Mouse (Mus musculus): ENCODE data around the gene Nav2. TPM values are rescaled to one million over a fixed set of nuclear protein-coding genes. Genes with fewer than 3 reads are reported as not detected.

Nav2 gene
- 28.4 TPM for polyA plus RNA-seq (2017; shearing (Covaris generic))

DNA sequence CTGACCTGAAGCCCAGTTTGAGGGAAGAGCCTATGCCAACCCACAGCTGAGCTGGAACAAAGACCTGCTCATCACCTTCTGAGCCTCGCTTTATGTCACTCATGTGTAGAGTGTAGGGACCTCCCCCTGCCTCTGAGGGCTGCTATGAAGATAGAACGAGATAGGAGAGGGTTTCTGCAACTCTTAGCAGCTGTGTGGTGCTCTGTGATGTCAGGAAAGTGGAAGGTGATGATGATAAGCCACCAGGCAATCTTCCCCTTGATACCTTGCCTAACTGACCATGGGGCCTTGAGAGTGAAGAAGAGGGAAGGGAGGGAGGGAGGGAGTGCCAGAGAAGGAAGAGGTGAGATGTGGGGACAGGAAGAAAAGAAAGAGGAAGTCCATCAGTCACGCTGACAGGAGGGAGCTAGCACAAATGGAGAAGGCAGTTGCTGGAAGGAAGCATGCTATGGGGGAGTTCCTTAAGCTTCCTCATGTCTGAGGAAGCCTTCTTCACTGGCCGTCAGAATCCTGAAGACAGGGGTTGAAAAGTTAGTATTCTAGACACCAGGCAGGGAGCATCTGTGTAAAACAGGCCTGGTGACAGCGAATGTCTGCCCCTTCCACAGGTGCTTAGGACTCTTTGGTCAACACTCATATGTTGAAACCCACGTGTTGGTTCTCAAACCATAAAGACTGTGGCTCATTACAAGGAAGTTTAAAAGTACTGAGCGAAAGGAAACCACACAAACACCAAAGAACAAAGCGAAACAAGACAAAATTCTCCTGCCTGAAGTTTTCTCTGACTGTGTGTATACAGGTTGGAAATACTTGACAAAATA lies at the start of gene Nav2:
Gene Nav2, plus strand, starts transcription at position 196 of the 821 bp plus-strand sequence.

DNA sequence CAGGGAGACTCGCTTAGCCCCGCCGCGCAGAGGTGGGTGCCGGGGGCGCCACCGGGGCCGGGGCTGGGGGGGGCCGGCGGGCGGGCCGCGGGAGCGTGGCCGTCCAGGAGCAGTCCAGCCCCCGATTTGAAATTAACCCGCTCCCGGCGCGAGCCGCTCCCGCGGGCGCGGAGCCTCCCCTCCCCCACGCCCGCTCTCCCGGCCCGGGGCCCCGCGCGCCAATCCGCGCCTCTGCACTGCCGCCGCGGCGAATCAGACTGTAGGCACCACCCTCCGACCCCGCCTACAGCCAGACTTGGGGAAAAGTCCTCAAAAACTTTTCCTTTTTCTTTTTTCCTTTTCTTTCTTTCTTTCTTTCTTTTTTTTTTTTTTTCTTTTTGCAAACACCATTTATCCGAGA lies 27.0 kb upstream of the Nav2 start, which contains the start of gene E2f8:
Gene E2f8, minus strand, starts transcription at position 111 of the 400 bp plus-strand sequence.

DNA sequence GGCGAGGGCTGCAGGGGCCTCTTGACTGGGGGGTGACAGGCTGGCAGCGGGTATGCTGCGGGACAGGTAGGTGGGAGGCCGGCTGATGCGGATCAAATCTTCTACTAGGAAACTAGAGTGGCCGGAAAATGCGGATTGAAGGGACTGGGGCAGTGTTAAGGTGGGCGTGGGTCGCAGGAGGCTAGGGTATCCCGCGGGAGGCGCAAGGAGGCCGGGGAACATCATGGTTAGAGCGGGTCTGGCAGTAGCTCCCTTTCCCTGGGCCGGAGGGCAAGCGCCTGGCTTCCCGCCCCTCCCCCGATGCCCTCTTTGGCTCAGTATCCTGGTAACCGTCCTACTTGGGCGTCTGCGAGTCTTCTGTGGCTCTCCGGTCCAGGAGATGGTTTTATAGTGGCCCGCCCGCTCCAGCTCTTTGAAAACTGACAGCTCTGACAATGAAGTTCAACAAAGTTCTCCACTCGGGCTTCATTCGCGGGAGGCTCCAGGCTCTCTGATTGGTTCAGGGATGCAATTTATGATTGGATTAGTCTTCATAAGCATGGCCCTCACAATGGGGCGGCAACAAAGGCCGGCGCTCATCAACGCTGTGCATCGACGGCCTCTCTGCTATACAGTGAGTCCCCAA lies 728.1 kb downstream of the Nav2 start, which contains the start of gene Dbx1:
Gene Dbx1, minus strand, starts transcription at position 359 of the 625 bp plus-strand sequence.

Other genes starting within 250 kb of the Nav2 start
- 35.2 TPM for gene Zdhhc13, start 119.7 kb upstream of the Nav2 start, polyA plus RNA-seq (2017; shearing (Covaris generic))
- gene Csrp3, start 60.7 kb upstream of the Nav2 start, polyA plus RNA-seq (2017; shearing (Covaris generic)), result not detected
- 2.4 TPM for gene E2f8, start 27.1 kb upstream of the Nav2 start, polyA plus RNA-seq (2017; shearing (Covaris generic))